Mouse (Mus musculus): Measurements from ENCODE around the gene Art5.
"Not testable (repeated sequence)": the region's sequence is repeated elsewhere in the genome, so short reads cannot be mapped to it uniquely, and the experiment has no call there.

Gene Art5

DNA sequence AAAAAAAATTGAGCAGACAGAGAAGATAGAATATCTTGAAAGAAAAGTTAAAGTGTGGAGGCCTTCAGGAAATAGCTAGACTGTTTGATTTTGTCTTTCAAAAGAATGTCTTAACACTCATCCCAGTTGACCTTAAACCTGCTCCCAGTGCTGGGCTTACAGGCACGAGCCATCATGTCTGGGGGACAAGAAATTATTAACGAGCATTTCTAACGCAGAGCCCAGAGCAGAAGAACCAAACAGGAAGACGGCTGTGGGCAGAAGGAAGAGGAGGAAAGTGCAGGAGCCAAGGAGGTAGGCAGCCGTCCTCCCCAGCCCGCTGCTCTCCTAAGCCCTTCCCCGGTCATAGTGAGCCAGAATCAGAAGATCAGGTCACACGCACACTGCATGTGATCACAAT, 29.0 kb downstream of the Art5 start:
- no peak for DNase-seq

GRCm38 (mm10) chr7:102078517-102078916, 30.8 kb downstream of the Art5 start:
- no peak for DNase-seq

GRCm38 (mm10) chr7:102076714-102077296, 32.5 kb downstream of the Art5 start:
- DNase-seq, result no peak

DNA sequence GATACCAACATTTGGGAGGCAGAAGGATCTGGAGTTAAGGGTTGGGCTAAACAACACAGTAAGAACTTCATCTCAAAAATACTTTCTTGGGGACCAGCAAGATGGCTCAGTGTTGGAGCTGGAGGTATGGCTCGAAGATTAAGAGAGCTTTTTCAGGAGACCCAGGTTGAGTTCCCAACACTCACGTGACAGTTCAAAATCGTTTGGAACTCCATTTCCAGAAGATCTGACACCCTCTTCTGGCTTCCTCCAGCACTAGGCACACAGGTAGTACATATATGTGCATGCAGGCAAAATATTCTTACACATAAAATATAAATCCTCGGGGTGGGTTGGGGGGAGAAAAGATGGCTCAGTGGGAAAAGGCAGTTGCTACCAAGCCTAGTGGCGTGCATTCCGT, 42.9 kb downstream of the Art5 start:
- no peak for DNase-seq

GRCm38 (mm10) chr7:102065046-102065891, 44.0 kb downstream of the Art5 start, which contains the start of the genes Rnf121, Xndc1 and Xntrpc:
Gene Rnf121, minus strand, starts transcription at chr7:102065469.
Gene Xndc1, plus strand, starts transcription at chr7:102065511.
Gene Xntrpc, plus strand, starts transcription at chr7:102065713.
- peak; percentile 92 for DNase-seq

DNA sequence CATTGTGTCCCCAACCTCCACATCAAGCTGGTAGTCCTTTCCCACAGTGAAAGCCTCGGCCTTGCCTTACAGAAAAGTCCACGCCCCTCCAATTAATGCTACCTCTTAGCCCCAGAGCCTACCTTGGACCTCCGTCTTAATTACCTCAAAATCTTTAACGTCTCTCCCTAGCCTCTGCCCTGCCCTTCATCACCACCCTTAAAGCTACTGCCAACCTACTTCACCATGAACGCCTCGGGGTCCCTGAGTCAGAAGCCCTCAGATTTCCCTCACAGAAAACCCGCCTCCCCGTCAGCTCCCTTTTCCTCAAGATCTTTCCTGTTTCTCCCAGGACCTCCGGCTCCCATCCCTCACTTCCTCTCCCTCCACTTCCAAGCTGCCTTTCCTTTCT, 44.6 kb downstream of the Art5 start:
- no peak for DNase-seq

DNA sequence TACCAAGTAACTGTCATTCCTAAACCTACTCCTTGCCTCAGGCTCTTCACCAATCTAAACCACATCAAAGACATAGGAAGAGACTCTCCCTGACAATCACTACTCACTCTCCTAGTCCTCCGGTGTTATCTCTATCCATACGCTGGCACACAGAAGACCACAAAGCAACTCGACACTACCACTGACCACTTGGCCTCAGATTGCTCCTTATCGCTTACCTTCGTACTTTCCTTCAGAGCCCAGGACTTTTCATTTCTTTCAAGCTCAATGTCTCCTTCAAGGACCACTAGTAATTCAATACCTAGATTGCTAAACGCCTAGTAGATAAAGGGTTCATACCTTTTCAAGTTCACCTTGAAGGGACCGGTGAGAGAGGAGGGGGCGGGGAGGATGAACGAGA, 45.4 kb downstream of the Art5 start:
- DNase-seq, result no peak

- DNase-seq, result no peak
Measured at GRCm38 (mm10) chr7:102062203-102062602, 47.1 kb downstream of the Art5 start.

DNA sequence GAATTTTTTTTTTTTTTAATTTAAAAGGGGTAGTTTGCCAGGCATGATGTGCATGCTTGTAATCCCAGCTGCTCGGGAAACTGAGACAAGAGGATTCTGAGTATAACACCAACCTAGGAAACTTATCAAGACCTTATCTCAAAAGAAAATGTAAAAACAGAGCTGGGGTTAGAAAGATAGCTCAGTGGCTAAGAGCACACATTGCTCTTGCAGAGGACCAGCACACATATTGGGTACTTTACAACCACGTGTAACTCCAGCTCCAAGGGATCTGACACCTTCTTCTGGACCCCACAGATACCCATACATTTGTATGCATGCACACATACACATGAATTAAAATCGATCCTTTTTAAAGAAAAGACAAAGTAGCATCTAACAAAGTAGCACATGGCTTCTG, 47.9 kb downstream of the Art5 start:
- no peak for DNase-seq

- DNase-seq, result not testable (repeated sequence)
Measured at GRCm38 (mm10) chr7:102048524-102048923, 60.8 kb downstream of the Art5 start.
